Mouse (Mus musculus) bone marrow macrophage, adult 2 months (primary cell): ENCODE results near the gene Cog5. TPM values are rescaled to one million over a fixed set of nuclear protein-coding genes. Genes with fewer than 3 reads are reported as not detected.
A peak's percentile ranks its signal among the peaks of the same experiment; 100 is the strongest.

ENCODE experiments used
- H3K27ac ChIP-seq: 2 replicates; pipeline ENCODE4 v1.5.1; 2012; ENCODE audit warnings: low read depth, low read length; ENCODE audit not compliant: insufficient read depth
- H3K4me1 ChIP-seq: 2 replicates; pipeline ENCODE4 v1.6.1; 2012; ENCODE audit warnings: low read length; ENCODE audit not compliant: control insufficient read depth, insufficient read depth
- H3K4me3 ChIP-seq: 2 replicates; pipeline ENCODE4 v1.5.1; 2012; ENCODE audit warnings: mild to moderate bottlenecking, low read length, moderate library complexity; ENCODE audit not compliant: insufficient read depth
- CTCF ChIP-seq: IDR thresholded peaks from 2 replicates; pipeline ENCODE4 v1.5.1; 2012; ENCODE audit warnings: low read depth, mild to moderate bottlenecking, low read length, moderate library complexity
- POLR2A ChIP-seq: IDR thresholded peaks from 2 replicates; pipeline ENCODE4 v1.6.1; 2012; ENCODE audit warnings: mild to moderate bottlenecking, low read depth, low read length, borderline replicate concordance
- polyA plus RNA-seq: library from polyadenylated mRNA; stranded (reverse); fragments of >200 nt; gene quantifications from 2 replicates; pipeline ENCODE4 v1.2.4, GENCODE M21; 2012; ENCODE audit not compliant: missing spikeins, insufficient read depth, insufficient read length

The Cog5 gene
- polyA plus RNA-seq, 1 experiment = 36.5 TPM

DNA sequence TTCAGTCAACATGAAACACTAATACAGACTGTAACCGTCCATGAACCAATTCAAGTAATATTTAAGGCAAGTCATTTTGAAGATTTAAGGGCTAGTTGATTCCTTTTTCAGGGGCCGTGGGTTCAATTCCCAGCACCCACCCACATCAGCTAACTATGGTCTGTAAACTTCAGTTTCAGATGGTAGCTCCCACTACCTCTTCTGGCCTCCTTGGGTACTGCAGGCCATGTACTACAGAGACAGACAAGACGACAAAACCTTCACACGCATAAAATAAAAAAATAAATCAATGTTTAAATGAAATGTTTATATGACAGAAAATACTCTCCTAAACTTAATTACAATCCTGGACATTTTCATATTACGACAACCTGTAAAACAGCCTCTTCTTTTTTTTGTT lies 292.8 kb downstream of the Cog5 start:
- peaks cover 24% of the 10 kb centered on the region for H3K4me1 ChIP-seq
- H3K4me3 ChIP-seq = no peak overlapping the region
- TF ChIP-seq POLR2A = no peak
- TF ChIP-seq CTCF = no peak
- no peak overlapping the region for H3K27ac ChIP-seq

DNA sequence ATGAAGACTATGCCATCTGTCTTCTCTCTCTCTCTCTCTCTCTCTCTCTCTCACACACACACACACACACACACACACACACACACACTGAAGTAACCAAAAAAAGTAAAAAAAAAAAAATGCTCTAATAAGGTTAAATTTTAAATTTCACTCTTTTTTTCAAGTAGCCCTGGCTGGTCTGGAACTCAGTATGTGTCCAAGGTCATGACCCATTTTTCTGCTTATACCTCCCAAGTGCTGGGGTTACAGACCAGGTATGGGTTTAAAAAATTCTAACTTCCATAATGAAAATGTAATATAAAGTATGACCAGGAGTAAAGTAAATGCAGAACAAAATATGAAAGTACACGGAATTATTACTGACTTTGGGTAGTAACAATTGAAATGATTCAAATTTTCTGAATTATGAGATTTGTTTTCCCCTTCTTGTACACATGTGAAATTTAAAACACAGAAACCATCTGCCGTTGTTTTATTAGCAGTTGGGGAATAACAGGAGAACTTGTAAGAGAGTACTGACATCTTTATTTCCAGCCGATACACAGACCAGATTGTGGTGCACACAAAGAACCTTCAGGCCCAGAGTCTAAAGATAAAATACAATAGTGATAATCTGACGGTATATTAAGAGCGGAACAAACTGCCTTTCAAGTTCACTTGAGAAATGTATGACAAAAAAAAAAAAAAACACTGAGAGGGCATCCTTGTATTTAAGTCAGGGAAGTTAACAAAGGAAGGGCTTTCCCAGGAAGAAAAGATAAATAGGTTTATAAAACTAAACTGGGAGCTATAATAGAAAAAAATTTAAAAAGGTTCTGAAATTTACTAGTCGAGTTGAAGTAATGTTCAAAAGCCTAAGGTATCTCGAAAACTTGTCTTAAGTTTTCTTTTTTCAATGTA lies 293.7 kb downstream of the Cog5 start:
- Histone ChIP-seq H3K4me3 (peak overlapping the region; percentile 100), H3K4me1 (peaks cover 23% of the 10 kb centered on the region), H3K27ac (peak overlapping the region; percentile 96)
- TF ChIP-seq CTCF = no peak

DNA sequence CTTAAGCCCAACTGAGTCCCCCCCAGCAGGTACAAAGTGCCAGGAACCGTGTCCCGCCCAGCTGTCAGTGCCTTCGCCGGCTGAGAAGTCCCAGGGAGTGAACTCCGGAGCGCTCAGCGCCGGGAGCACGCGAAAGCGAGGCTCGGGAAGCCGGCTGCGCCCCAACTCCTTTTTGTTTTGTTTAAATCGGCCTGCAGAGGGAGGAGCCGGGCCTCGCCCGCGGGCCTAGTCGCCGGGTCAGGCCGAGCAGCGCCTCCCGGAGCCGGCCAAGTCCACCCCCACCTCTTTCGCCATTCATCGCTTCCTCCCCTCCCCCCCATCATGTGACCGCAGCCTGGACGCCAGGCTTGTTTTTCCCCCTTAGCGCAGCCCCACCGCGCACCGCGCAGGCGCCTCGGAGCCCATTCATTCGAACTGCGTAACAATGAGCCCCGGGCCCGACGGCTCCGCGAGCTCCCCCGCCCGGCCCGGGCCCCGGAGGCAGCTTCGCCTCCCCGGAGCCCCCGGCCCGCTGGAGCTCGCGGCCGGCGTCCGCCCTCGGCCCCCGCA lies 294.6 kb downstream of the Cog5 start:
- Histone ChIP-seq H3K4me1 (peaks cover 20% of the 10 kb centered on the region), H3K27ac (peak overlapping the region; percentile 98), H3K4me3 (peak overlapping the region; percentile 100)
- TF ChIP-seq POLR2A (no peak), CTCF (no peak)

DNA sequence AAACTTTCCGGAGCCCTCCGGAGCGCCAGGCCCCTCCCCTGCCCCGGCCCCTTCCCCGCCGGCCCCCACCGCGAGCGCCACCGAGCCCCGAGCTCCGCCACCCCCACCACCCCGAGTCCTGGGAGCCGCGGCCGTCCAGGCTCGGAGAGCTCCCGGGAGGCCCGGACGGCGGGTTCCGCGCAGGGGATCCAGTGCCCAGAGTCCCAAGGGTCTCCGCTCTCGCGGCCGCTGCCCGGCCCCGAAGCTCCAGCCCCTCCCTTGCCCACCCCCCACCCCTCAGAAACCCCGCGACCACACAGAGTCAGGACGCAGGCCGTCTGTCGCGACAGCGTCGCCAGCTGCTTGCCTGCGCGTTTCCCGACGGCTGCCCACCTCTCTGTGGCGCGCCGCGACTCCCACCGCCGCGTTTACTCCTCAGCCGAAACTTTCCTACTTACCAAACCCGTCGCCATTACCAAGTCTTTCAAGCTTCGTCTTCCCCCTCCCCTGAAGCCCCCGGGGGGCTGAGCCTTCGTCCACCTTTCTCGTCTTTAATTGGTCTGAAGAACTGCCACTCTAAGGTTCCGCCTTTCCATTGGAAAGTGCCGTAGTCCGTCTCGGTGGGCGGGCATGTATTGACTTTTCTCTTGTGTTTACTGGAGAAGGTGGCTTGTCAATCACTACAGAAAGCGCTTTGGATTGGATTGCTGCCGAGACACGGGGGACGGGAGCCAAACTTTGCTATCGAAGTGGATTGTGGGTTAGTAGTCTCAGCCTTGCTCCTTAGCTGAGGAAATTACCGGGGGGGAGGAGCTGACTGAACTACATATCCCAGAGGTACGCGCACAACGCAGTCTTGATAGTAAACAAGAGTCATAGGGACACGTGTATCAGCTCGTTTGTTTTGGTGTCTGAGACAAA lies 295.3 kb downstream of the Cog5 start, which contains the start of gene Hbp1:
Gene Hbp1, minus strand, starts transcription at position 777 of the 900 bp plus-strand sequence.
- H3K27ac ChIP-seq = peak within 1 kb of the TSS; percentile 98
- H3K4me3 ChIP-seq = peak within 1 kb of the TSS; percentile 100
- H3K4me1 ChIP-seq = peaks cover 19% of the 10 kb centered on the region
- 0 out of 2 replicates have a peak, but pooled peaks have one; percentile 8 for TF ChIP-seq POLR2A
- TF ChIP-seq CTCF = no peak

GRCm38 (mm10) chr12:31950659-31951031 lies 296.0 kb downstream of the Cog5 start:
- H3K27ac ChIP-seq = peak overlapping the region; percentile 89
- H3K4me3 ChIP-seq = peak overlapping the region; percentile 33
- peaks cover 20% of the 10 kb centered on the region for H3K4me1 ChIP-seq
- no peak for TF ChIP-seq CTCF
- TF ChIP-seq POLR2A = no peak

- H3K4me1 ChIP-seq = peaks cover 24% of the 10 kb centered on the region
- TF ChIP-seq POLR2A (no peak), CTCF (no peak)
- no peak overlapping the region for H3K4me3 ChIP-seq
- no peak overlapping the region for H3K27ac ChIP-seq
Observed at GRCm38 (mm10) chr12:31955843-31956242, 301.2 kb downstream of the Cog5 start.

GRCm38 (mm10) chr12:31964074-31964473 lies 309.4 kb downstream of the Cog5 start:
- Histone ChIP-seq H3K27ac (no peak overlapping the region), H3K4me3 (no peak overlapping the region), H3K4me1 (peaks cover 7% of the 10 kb centered on the region)
- TF ChIP-seq POLR2A = no peak
- TF ChIP-seq CTCF = no peak

GRCm38 (mm10) chr12:31965517-31966212 lies 311.0 kb downstream of the Cog5 start:
- Histone ChIP-seq H3K4me3 (no peak overlapping the region), H3K27ac (no peak overlapping the region), H3K4me1 (peaks cover 8% of the 10 kb centered on the region)
- TF ChIP-seq CTCF (no peak), POLR2A (no peak)

GRCm38 (mm10) chr12:31966405-31966804 lies 311.7 kb downstream of the Cog5 start:
- H3K4me3 ChIP-seq = no peak overlapping the region

More at GRCm38 (mm10) chr12:31966405-31966804, 311.7 kb downstream of the Cog5 start:
- H3K4me1 ChIP-seq = peaks cover 8% of the 10 kb centered on the region
- TF ChIP-seq POLR2A (no peak), CTCF (no peak)
- H3K27ac ChIP-seq = no peak overlapping the region
